Mouse (Mus musculus): ENCODE results near the gene Atr. TPM values are rescaled to one million over a fixed set of nuclear protein-coding genes. Genes with fewer than 3 reads are reported as not detected.

The Atr gene
- polyA plus RNA-seq, 1 experiment from 2014 or later: 9.9 TPM

DNA sequence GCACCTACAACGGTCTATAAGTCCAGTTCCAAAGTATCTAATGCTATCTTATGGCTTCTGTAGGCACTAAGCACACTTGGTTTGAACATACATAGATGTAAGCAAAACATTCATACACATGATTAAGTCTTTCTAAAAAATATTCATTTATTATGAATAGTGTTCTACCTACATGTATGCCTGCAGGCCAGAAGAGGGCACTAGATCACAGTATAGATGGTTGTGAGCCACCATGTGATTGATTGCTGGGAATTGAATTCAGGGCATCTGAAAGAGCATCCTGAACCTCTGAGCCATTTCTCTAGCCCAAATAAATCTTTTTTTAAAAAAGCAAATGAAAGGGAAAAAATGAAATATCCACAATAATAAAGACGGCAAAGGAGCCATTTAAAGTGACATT is 134.9 kb downstream of the Atr start:
- 96% methylated on average over 2 of the region's 2 CpGs for WGBS
- no peak overlapping the region for H3K27ac ChIP-seq (ENCODE audit: low read depth, low read length)
- ATAC-seq (no peak), DNase-seq (ENCODE audit: low spot score) (no peak)
- H3K4me1 ChIP-seq (ENCODE audit: control insufficient read depth, insufficient read depth, low read length): no peaks in the 10 kb centered on the region
- H3K4me2 ChIP-seq (ENCODE audit: low read length): no peak overlapping the region
- no peak overlapping the region for H3K4me3 ChIP-seq (ENCODE audit: low read depth, low read length)
- H3K9ac ChIP-seq (ENCODE audit: low read length): no peak overlapping the region
- no peaks in the 10 kb centered on the region for H3K9me3 ChIP-seq (replicated peaks; ENCODE audit: control insufficient read depth, low read length)
- H3K27me3 ChIP-seq (replicated peaks; ENCODE audit: control insufficient read depth, insufficient read depth, low read length): no peaks in the 10 kb centered on the region
- peaks cover 54% of the 10 kb centered on the region for H3K36me3 ChIP-seq (ENCODE audit: control insufficient read depth, insufficient read depth, low read length)

Other genes starting within 250 kb of the Atr start
- 1.7 and 2.4 TPM in 2 replicates for gene Pcolce2, start 220.0 kb upstream of the Atr start, polyA plus RNA-seq (2014; fragmentation: Nextera tagmentation; extraction: Ambion mirVana)
- 4.5 and 4.6 TPM in 2 replicates for gene Trpc1, start 107.2 kb upstream of the Atr start, polyA plus RNA-seq (2014; fragmentation: Nextera tagmentation; extraction: Ambion mirVana)
- gene Pls1, start 12.3 kb upstream of the Atr start, polyA plus RNA-seq (2014; fragmentation: Nextera tagmentation; extraction: Ambion mirVana): 3.2 and 3.5 TPM in 2 replicates
- 11.1 and 20.2 TPM in 2 replicates for gene Xrn1, start 97.2 kb downstream of the Atr start, polyA plus RNA-seq (2014; fragmentation: Nextera tagmentation; extraction: Ambion mirVana)